Mouse (Mus musculus): ENCODE data around the gene Mrfap1. TPM values are rescaled to one million over a fixed set of nuclear protein-coding genes. Genes with fewer than 3 reads are reported as not detected.

Mrfap1 gene
- 100 to 1,000 TPM; 577 to 598 TPM for total RNA-seq (2021)
- long read RNA-seq, experiment 1, transcript Mrfap1-201 (2 exons, 1,648 nt): major isoform, 289 of 302 reads
- long read RNA-seq, experiment 1, partial matches to known transcripts: 13 of 302 reads
- long read RNA-seq, experiment 1, other reads (novel, unspliced or antisense): 0 of 302 reads
- long read RNA-seq, experiment 2, transcript Mrfap1-201 (2 exons, 1,648 nt): major isoform, 477 of 501 reads
- long read RNA-seq, experiment 2, partial matches to known transcripts: 0 of 501 reads
- long read RNA-seq, experiment 2, other reads (novel, unspliced or antisense): 24 of 501 reads

GRCm38 (mm10) chr5:36796296-36797014 is at the start of gene Mrfap1:
Gene Mrfap1, minus strand, starts transcription at chr5:36796772.
- peak; percentile 93 to 94 for DNase-seq (ENCODE audit: low spot score in 2 of 2)
- H3K4me3 ChIP-seq: peak within 1 kb of the TSS; percentile 86
- H3K27ac ChIP-seq: peak within 1 kb of the TSS; percentile 96

GRCm38 (mm10) chr5:36844490-36844889 is 47.9 kb upstream of the Mrfap1 start:
- DNase-seq (ENCODE audit: low spot score in 2 of 2): no peak
- Histone ChIP-seq H3K4me3 (no peak overlapping the region), H3K27ac (peak overlapping the region; percentile 3; the same call in 1 of the 2 replicates)

GRCm38 (mm10) chr5:36841701-36842100 is 45.1 kb upstream of the Mrfap1 start:
- no peak for TF ChIP-seq CTCF (conservative IDR thresholded peaks at IDR 0.05)
- peak overlapping the region; percentile 72 for H3K27ac ChIP-seq
- no peak for DNase-seq (ENCODE audit: low spot score in 2 of 2)
- no peak overlapping the region for H3K4me3 ChIP-seq

More at GRCm38 (mm10) chr5:36844490-36844889, 47.9 kb upstream of the Mrfap1 start:
- no peak for TF ChIP-seq CTCF (conservative IDR thresholded peaks at IDR 0.05)

- no peak overlapping the region for H3K4me3 ChIP-seq
- no peak for TF ChIP-seq CTCF (conservative IDR thresholded peaks at IDR 0.05)
- DNase-seq (ENCODE audit: low spot score in 2 of 2): no peak
- H3K27ac ChIP-seq: no peak overlapping the region
These were observed 43.5 kb upstream of the Mrfap1 start for GRCm38 (mm10) chr5:36840092-36840491.

GRCm38 (mm10) chr5:36839602-36840001 is 43.0 kb upstream of the Mrfap1 start:
- DNase-seq (ENCODE audit: low spot score in 2 of 2): no peak
- no peak for TF ChIP-seq CTCF (conservative IDR thresholded peaks at IDR 0.05)
- no peak overlapping the region for H3K27ac ChIP-seq
- H3K4me3 ChIP-seq: no peak overlapping the region

- no peak overlapping the region for H3K4me3 ChIP-seq
- DNase-seq (ENCODE audit: low spot score in 2 of 2): peak in 1 of 2 experiments; percentile 37
- no peak overlapping the region for H3K27ac ChIP-seq
- TF ChIP-seq CTCF (conservative IDR thresholded peaks at IDR 0.05): no peak
These were observed 42.5 kb upstream of the Mrfap1 start for GRCm38 (mm10) chr5:36839032-36839431.

GRCm38 (mm10) chr5:36835933-36836332 is 39.4 kb upstream of the Mrfap1 start:
- Histone ChIP-seq H3K27ac (no peak overlapping the region), H3K4me3 (no peak overlapping the region)
- DNase-seq (ENCODE audit: low spot score in 2 of 2): peak; percentile 76 to 88
- TF ChIP-seq CTCF (conservative IDR thresholded peaks at IDR 0.05): peak; percentile 98

- Histone ChIP-seq H3K4me3 (no peak overlapping the region), H3K27ac (no peak overlapping the region)
- TF ChIP-seq CTCF (conservative IDR thresholded peaks at IDR 0.05): no peak
- peak; percentile 32 to 33 for DNase-seq (ENCODE audit: low spot score in 2 of 2)
These were observed 34.7 kb upstream of the Mrfap1 start for GRCm38 (mm10) chr5:36831272-36831671.

GRCm38 (mm10) chr5:36829913-36830879 is 33.6 kb upstream of the Mrfap1 start, which contains the start of gene Man2b2:
Gene Man2b2, minus strand, starts transcription at chr5:36830653.
- TF ChIP-seq CTCF (conservative IDR thresholded peaks at IDR 0.05): peak; percentile 100
- peak within 1 kb of the TSS; percentile 85 for H3K27ac ChIP-seq
- peak; percentile 84 to 95 for DNase-seq (ENCODE audit: low spot score in 2 of 2)
- peak within 1 kb of the TSS; percentile 79 for H3K4me3 ChIP-seq

- no peak for DNase-seq (ENCODE audit: low spot score in 2 of 2)
- H3K4me3 ChIP-seq: no peak overlapping the region
- TF ChIP-seq CTCF (conservative IDR thresholded peaks at IDR 0.05): no peak
- no peak overlapping the region for H3K27ac ChIP-seq
These were observed 32.5 kb upstream of the Mrfap1 start for GRCm38 (mm10) chr5:36829098-36829497.

- no peak overlapping the region for H3K27ac ChIP-seq
- DNase-seq (ENCODE audit: low spot score in 2 of 2): no peak
- no peak overlapping the region for H3K4me3 ChIP-seq
- TF ChIP-seq CTCF (conservative IDR thresholded peaks at IDR 0.05): no peak
These were observed 26.3 kb upstream of the Mrfap1 start for GRCm38 (mm10) chr5:36822907-36823306.

GRCm38 (mm10) chr5:36820142-36820541 is 23.6 kb upstream of the Mrfap1 start:
- peak; percentile 93 for TF ChIP-seq CTCF (conservative IDR thresholded peaks at IDR 0.05)
- Histone ChIP-seq H3K27ac (no peak overlapping the region), H3K4me3 (no peak overlapping the region)
- DNase-seq (ENCODE audit: low spot score in 2 of 2): peak; percentile 46 to 76
